Mouse (Mus musculus) cerebellum, adult 11-12 months (tissue): Measurements from ENCODE around the gene Lrrk1.

Experiments
- DNase-seq: peaks from one replicate; pipeline ENCODE4 v3.0.0; 2022

Lrrk1 gene

GRCm38 (mm10) chr7:66249020-66249419 is 139.1 kb downstream of the Lrrk1 start:
- DNase-seq = no peak

- no peak for DNase-seq
These were observed 139.9 kb downstream of the Lrrk1 start for GRCm38 (mm10) chr7:66248270-66248669.

- peak; percentile 43 for DNase-seq
These were observed 140.7 kb downstream of the Lrrk1 start for GRCm38 (mm10) chr7:66247274-66248021.

- DNase-seq = no peak
These were observed 141.4 kb downstream of the Lrrk1 start for GRCm38 (mm10) chr7:66246716-66247235.

GRCm38 (mm10) chr7:66245646-66246045 is 142.5 kb downstream of the Lrrk1 start:
- no peak for DNase-seq

GRCm38 (mm10) chr7:66243766-66244325 is 144.3 kb downstream of the Lrrk1 start:
- no peak for DNase-seq

GRCm38 (mm10) chr7:66241855-66242412 is 146.2 kb downstream of the Lrrk1 start:
- DNase-seq = no peak

- no peak for DNase-seq
These were observed 150.0 kb downstream of the Lrrk1 start for GRCm38 (mm10) chr7:66238157-66238556.

GRCm38 (mm10) chr7:66233947-66234516 is 154.1 kb downstream of the Lrrk1 start:
- DNase-seq = no peak

- no peak for DNase-seq
These were observed 154.8 kb downstream of the Lrrk1 start for GRCm38 (mm10) chr7:66233141-66233946.

GRCm38 (mm10) chr7:66231861-66232260 is 156.3 kb downstream of the Lrrk1 start:
- no peak for DNase-seq

GRCm38 (mm10) chr7:66230638-66231550 is 157.3 kb downstream of the Lrrk1 start:
- DNase-seq = no peak

GRCm38 (mm10) chr7:66230246-66230637 is 157.9 kb downstream of the Lrrk1 start:
- no peak for DNase-seq

GRCm38 (mm10) chr7:66229433-66229832 is 158.7 kb downstream of the Lrrk1 start:
- DNase-seq = no peak

- DNase-seq = no peak
These were observed 159.6 kb downstream of the Lrrk1 start for GRCm38 (mm10) chr7:66228610-66228920.

- no peak for DNase-seq
These were observed 160.1 kb downstream of the Lrrk1 start for GRCm38 (mm10) chr7:66227814-66228609.

- no peak for DNase-seq
These were observed 162.3 kb downstream of the Lrrk1 start for GRCm38 (mm10) chr7:66225881-66226280.

GRCm38 (mm10) chr7:66224541-66224940 is 163.6 kb downstream of the Lrrk1 start:
- DNase-seq = no peak

GRCm38 (mm10) chr7:66223731-66224130 is 164.4 kb downstream of the Lrrk1 start:
- no peak for DNase-seq

- DNase-seq = no peak
These were observed 165.5 kb downstream of the Lrrk1 start for GRCm38 (mm10) chr7:66222621-66223091.

- DNase-seq = no peak
These were observed 168.3 kb downstream of the Lrrk1 start for GRCm38 (mm10) chr7:66219794-66220227.
